Mouse (Mus musculus) cerebellum, adult 18-20 months (tissue): ENCODE data around the gene Sergef.
"Not testable (repeated sequence)": the region's sequence is repeated elsewhere in the genome, so short reads cannot be mapped to it uniquely, and the experiment has no call there.

Source experiments
- DNase-seq, 2 experiments: peaks; one replicate each; pipeline ENCODE4 v3.0.0; 2021

The Sergef gene

DNA sequence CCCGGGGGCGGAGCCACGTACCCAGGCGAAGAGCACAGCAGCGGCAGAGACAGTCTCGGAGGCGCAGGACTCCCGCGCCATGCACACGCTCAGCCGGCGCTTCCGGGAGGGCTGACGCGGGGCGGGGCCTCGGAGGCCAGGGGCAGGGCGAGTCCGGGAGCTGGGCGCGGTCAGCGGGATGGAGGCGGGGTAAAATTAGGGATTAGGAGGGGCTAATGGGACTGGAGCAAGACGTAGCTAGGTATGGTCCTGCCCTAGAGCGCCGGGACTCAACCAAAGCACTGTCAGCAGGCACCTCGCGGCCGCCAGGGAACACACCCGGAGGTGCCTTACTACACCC, at the start of gene Sergef:
Sergef (minus strand) TSS at position 116 of the 340 bp plus-strand sequence.
- DNase-seq = peak; percentile 91 to 97

DNA sequence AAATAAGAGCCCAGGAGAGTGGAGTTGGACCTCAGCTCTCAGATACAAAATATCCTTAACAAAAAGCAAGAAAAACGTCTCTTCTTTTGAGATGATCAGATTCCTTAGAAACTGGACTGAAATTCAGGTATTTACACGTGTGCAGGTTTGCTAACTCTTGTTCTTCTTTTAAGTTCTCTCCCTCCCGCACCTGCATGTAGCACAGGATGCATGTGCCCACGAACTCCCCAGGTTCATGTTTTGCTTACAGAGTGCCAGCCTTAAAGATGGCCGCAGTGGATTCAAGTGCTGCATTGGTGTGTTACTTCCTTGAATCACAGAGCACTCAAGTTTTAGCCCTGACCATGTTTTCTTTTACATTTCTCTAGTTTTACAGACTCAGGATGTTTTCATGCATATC, 47.2 kb upstream of the Sergef start:
- no peak for DNase-seq

DNA sequence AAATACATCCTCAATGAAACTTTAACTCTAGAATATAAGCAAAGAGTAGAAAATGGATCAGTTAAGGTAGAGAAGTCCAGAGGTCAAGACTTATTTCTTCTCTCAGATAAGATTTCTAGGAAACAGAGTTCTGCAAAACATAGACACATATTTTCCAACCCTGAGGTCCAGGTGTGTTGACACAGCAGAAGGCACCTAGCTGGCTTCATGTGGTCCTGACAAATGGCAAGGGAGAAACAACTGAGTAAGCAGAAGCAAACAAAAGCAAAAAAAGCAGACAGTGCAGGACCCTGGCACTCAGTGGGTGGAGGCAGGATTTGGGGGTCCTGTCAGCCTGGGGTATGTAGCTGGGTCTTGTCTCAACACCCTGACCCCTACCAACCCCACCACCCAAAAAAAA, 41.1 kb upstream of the Sergef start:
- no peak for DNase-seq

DNA sequence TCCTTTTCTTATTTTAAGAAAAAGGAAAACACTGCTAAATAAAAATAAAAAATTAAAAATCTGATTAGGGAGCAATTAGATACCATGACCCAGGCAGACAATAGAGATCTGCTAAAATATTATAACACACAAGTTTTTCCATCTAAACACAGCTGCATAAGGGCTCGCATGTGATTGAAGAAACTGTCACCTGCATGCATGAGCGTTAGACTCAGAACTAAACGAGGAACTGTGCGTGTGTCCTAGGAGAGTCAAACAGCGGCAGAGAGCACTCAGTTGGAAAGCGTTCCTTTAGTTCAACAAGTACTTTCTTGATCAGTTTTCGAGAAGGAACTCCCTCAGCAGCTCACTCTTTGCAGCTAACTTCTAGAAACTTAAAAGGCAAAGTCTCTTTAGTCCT, 39.4 kb upstream of the Sergef start:
- not testable (repeated sequence) for DNase-seq

DNA sequence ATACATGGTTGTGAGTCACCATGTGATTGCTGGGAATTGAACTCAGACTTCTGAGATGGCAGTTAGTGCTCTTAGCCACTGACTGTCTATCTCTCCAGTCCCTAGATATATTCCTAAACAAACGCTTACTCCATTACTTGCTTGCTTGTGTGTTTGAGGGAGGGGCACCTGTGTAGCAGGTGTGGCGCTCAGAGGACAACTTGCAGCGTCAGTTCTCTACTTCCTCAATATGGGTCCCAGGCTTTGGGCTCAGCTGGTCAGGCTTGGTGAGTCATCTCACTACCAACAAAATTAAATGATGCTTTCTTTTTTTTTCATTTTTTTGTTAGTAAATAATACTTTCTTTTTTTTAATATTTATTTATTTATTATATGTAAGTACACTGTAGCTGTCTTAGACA, 38.8 kb upstream of the Sergef start:
- no peak for DNase-seq

DNA sequence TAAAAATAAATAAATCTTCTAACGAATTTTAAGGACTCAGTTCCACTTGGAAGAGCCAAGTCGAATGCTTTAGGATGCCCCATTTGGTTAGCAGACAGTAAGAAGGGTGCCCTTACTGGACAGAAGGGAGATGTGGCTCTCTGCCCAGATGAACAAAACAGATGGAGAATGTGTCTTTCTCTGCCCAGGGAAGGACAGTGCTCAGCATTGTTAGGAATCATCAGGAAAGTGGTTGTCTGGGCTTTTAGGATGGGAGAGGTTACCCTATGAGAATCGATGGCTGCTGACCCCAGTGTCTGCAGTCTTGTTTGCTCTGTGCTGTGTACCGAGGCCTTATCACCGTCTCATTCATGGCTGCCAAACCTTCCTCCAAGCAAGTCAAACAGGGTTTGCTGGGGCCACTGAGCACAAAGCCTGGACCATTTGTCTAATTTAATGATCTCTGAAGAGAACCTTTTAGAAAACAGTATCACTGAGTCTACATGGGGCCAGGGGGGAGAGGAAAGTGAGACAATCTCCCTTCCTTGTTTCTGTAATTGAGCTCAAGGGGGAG, 37.3 kb upstream of the Sergef start:
- peak; percentile 65 to 76 for DNase-seq

DNA sequence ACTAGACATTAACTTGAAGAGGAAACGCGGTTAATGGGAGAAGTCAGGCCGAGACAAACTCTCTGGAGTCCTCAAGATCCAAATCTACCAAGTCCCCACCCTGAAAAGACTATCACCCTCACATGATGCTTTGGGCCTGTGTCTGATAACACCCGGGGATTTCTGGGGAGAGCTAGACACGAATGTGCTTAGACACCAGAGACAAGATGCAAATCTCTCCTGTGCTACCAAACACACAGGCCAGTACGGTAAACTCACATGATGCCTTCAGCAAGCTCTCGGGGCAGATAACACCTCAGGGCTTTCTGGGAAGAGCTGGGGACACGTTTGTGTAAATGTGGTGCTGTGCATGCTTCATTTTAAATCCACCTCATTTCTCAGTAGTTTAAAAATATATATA, 36.3 kb upstream of the Sergef start:
- no peak for DNase-seq

DNA sequence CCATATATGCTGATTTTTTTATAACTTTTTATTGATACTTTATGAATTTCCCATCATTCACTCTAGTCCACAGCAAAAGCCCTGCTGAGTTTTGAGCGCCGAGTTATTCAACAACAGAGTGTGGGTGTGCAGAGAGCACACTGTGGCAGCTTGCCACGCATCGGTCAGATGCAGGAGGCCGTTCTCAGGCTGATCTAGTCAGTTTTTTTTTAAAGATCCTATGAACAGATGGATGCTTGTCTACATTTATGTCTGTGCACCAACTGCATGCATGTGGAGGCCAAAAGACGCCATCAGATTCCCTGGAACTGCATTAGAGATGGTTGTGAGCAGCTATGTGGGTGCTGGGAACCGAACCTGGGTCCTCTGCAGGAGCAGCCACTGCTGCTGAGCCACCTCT, 35.5 kb upstream of the Sergef start:
- DNase-seq = no peak

DNA sequence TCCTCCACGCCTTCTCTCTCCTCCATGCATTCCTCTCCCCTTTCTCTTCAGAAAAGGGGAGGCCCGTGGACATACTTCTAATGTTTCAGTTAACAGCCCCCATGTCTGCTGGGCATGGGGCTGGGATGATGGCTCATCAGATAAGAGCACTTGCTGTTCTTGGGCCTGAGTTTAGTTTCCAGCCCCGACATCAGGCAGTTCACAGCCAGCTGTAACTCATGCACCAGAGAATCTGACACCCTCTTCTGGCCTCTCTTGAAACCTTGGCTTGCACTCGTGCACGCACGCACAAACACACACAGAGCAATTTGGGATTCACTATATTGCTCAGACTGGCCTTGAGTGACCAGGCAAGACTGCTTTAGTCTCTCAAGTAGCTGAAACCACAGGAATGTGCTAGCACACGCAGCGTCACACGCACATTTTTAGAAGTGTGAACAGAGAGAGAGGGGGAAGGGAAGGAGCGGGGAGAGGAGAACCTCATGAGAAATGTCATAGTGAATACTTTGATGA, 32.6 kb upstream of the Sergef start, which contains the start of gene Tph1:
Tph1 (minus strand) TSS at position 378 of the 513 bp plus-strand sequence.
- DNase-seq = no peak

DNA sequence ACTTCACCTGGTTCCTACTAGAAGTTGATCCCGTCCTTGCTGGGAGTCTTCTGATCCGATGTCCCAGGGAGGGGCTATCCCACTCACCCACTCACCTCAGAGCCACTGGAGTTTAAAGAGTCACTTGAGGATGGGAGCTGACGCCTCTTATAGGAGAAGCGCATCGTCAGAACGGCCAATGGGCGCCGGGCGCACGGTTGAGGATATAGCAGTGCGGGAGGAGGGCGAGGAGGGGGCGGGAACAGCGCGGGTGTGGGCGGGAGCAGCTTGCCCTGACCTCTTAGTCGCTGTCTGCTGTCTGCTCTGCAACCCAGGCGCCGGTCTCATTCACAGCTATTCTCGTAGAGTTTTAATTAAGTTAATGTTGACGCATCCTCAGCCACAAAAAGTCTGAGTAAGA, 27.6 kb upstream of the Sergef start:
- no peak for DNase-seq

DNA sequence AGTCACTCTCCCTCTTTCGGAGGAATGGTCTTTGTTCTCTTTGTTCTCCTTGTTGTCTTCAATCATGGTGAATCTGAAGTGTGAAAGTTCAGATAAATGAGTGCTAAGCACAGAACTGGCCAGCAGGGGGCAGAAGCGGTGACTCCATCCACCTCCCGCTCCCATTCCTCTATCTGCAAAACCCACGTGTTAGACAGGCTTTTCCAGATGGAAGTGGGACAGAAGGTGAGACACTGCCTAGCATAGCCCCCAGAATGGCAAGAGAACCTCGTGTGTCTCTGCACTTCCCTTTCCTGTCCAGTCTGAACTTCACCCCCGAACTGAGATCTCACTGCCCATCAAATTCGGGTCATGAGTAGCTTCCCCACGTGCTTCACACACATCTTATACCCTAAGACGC, 25.6 kb upstream of the Sergef start:
- DNase-seq = peak; percentile 47 to 57

DNA sequence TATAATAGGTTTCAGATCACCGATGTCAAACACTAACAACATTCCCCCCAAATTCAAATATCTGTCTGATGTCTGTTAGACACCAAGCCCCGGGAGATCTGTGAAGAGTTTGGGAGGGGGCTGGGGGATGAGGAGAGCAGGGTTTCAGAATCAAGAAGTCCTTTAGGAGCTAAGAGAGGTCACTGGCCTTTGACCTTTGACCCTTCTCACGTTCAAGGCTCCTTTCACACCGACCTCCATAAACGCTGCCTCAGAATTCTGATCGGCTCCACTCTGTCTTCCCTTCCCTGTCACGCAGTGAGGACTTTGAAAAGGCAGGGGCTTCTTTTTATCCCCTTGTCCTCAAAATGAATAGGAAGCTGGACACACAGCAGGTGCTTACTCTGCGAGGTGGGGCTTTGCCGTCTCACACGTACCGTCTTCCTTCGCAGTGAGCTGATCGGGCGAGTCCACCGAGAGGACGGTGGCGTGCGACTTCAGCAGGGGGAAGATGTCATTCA, 22.0 kb upstream of the Sergef start:
- DNase-seq = no peak

DNA sequence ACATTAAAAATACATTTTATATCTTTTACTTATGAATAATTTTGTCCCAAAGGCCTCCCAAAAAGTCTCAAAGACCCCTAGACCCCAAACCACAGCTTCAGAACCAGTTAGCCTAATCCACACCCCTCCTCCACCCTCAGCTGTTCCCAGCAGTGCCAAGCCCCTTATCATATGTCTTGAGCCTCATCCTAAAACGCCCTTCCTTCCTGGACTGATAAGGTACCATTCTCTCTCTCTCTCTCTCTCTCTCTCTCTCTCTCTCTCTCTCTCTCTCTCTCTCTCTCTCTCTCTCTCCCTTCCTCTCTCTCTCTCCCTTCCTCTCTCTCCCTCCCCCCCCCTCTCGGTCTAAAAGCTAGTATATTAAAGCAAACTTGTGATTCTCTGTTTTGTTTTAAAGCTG, 12.7 kb upstream of the Sergef start:
- no peak for DNase-seq

DNA sequence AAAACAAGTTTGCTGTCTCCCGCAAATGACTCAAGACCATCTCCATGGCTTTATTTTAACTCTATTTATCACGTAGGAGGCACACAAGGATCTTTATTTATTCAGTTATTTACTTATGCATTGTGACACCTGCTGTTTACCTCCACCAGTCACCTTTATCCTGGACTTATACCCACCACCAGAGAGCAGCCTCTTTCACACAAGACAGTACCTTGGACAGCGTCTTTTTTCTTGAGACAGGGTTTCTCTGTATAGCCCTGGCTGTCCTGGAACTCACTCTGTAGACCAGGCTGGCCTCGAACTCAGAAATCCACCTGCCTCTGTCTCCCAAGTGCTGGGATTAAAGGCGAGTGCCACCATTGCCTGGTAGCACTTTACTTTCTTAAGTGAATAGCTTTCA, 10.6 kb upstream of the Sergef start:
- DNase-seq = not testable (repeated sequence)

DNA sequence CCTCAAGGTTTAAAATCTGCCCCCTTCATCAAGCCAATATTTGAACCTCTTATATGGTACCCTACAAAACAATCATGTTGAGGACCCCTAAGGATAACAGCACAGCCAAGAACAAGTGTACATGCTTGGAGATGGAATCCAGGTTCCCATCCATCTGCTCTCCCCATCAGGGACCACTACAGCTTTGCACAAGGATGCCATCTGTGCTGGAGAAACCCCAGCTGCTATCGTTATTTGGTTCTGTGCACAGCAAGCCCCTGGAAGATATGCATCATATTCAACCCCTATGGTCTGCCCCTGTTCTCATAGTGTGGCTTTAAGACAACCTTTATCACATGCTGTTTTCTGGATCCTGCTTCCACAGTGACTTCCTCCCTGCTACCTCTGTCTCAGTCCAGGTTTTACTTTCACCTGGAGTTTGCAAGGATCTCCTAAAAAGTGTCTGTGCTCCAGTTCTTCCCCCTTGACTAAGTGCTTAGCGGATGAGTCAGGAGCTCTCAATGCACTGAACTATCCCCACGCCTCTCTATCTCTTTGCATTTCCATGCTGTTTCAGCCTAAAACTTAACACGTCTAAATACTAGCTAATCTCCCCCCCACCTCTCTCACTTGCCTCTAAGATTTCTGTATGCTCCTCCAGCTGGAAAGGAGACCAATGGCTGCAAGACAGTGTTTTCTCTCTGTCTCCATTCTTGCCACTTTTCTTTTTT, 9.0 kb upstream of the Sergef start:
- DNase-seq = no peak

DNA sequence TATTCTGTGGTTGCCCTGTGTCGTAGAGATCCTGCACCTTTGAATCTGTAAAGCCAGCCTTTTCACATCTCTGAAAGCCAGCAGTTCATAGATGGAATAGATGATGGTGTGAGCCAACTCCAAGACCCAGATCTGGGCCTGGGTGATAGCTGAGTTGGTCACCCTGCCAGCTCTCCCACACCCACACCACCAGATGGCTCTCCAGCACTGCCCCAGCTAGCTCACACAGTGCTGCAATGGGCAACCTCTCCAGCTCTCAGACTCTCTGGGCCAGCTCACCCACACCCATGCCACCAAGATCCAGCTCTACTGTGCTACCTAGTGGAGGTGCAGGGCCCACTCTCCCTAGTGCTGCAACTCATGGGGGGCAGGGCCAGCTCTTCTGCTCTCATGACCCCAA, 3.6 kb upstream of the Sergef start:
- DNase-seq = peak; percentile 74 to 78

DNA sequence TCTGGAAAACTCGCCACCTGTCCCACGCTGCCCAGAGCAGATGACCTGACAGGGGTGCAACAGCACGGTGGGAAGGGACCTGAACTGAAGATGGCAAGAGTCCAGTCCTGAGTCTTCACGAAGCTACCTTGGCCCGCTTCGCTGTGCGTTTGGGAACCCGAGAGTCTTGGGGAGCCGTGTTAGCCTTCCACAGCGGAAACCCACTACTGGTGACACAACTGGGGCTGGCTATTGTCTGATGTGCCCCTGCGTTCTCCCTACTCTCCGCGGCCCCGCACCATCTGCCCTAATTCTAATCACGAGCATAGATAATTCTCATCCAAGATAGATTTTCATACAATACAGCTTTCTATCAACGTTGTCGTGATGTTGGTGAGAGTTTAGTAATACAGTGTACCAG, 455 bp upstream of the Sergef start:
- no peak for DNase-seq

DNA sequence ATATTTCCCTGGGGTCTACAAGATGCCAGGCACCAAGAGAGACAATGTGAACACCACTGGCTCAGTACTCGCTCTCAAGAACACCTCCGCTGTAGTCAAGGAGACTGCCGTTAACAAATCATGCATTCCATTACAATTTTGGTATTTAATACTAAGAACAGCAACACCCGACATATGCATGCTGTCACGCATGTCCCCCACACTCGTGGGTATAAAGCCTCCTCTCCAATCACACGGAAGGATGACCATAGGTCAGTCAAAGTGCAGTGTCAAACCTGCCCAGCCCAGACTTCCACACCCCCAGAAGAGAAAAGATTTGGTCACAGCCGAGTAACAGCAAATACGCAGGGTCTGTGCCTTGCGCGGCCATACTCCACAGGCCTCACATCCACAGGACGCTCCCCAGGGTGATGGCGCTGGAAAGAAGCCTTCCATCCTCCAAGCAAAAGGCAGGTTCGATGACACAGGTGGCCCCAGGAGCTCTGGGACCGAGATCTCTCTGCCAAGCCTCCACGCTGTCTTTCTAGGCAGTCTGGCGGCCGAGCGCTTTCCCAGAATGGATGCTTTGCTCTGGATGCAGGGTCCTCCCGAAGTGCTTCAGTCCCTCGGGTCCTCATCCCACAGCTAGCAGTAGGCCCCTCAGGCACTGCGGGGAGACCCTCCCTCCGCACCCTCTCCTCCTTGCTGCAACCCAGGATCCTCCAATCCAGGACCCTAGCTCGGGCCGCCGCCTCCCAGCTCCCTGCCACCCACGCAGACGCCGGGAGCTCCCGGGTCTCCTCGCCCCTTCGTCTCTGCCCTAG, 517 bp downstream of the Sergef start:
- peak in 1 of 2 experiments; percentile 63 for DNase-seq

DNA sequence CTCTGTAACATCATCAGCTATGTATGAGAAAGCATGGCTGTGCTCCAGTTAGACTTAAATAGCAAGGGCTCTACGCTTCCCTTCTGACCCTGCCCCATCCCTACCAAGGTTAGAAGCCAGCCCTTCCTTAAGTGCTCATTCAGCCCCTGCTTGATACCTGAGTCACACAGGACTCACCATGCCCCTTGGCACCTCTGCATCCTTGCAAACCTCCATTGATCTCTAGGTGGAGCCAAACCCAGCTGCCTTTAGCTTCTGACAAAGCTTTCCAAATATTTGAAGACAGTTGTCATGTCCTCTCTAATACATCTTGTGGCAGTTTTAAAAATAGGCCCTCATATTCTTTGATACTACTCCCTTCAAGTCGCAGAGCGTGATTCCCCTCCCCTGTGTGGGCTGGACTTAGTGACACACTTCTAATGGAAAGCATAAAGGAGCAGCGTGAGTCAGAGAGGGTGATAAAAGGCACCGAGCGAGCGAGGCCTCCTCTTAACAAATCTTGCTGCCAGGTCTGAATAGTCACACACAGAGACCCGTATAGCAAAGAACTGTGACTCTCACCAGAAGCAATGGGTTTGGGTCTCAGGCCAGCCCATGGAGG, 11.1 kb downstream of the Sergef start:
- DNase-seq = no peak

DNA sequence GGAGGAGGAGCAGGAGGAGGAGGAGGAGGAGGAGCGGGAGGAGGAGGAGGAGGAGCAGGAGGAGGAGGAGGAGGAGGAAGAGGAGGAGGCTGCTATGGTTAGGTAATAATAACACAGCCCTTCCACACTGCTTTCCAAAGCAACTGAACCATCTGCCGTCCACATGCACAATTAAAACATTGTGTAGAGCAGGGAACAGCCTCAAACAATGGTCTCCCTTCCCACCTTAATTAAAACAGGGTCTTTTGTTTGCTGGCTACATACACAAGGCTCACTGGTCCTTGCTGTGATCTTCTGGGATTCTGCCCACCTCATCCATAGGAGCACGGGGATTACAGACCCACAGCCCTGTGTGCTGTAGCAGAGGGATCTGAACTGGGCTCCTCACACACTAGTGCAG, 15.6 kb downstream of the Sergef start:
- DNase-seq = no peak

DNA sequence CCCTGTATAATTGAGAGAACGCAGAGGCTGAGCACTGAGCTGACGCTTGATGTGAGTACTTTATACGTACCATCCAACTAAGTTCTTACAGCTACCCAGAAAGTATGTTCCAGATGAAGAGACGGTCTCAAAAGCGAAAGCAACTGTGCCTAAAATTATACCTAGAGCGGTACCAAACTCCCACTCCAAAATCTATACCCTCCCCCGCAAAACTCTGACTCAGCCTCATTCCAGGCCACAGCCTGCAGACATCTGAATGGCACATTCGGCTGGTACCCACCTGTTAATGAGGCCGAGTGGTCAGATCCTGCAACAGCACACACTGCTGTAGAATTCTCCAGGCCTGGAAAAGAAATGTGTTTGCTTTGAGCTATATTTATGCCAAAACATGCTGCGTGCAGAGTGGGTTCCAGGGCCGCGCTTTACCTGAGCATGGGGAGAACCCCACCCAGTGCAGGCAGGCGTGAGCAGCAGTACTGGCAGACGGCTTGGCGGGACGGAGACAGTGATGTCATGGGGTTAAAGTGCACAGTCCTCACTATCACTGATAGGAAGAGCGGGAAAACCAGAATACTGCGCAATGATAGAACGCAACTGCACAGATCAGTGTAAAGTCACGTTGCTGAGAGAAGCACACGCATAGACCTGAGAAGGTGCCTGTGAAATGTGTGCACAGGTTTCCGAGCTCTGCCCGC, 21.0 kb downstream of the Sergef start:
- no peak for DNase-seq

DNA sequence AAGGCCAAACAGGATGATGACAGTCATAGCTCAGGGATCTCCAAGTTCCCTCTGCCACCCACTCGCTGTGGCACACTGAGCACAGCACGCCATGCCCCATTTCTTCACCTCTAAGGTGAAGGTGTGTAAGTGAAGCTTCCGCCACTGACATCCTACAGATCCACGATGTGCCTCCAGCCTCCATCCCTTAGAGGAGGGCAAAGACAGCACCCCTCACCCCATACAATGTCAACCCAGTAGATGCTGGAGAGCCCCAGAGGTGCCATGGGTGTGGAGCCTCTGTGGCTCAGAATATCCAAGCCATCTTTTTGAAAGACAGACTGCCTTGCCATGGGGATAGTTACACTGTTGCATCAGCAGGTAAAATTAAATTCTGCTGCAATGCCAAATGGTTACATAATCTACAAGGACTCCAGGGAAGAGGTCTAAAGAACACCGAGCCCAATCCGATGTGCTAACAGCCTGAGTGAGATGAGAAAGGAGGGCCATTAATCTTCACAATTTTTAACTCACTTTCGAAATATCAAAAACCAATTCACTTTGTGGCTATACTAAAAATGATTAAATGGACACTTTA, 23.1 kb downstream of the Sergef start:
- no peak for DNase-seq
